Comparison of ENCODE assay signal across 8 mouse cellular contexts in the genomic region with DNA sequence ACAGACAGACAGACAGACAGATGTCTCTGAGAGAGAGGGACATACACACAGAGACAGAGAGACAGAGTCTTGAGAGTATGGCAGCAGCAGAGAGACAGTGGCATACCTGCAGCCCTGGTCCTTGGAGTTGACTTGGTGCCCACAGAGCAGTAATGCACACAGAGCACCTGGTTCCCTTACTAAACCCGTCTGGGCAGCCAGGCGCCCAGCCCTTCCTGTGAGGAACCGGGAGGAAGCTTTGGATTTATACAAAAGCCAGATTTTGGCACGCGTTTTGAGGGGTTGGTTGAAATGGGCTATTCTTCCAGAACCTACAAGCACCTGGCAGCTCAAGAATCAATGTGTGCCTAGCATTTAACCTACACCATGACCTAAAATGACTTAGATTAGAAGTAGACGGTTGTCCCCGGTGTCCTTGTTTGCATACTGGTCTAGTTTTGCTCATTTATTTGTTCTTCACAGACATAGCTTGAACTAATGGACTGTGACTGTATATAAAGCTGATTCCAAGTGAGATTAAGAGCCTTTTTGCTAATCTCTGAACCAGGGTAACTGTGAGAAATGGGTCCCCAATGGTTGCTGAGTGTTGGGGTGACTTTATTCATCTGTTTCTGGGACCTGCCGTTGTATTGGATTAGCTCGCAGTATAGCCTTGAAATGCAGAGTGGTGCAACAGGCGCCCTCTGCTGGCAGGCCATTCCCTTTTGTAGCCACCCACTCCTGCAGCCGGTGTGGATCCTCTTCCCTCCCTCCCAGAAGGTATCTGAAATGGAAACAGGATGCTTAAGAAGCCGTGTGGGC.
DNase-seq lines count a peak whose midpoint lies in the region; ATAC-seq lines count a peak whose summit lies in the region.

No protein-coding gene starts in this region.

- no peaks in the 10 kb centered on the region for H3K9me3 ChIP-seq in midbrain, embryonic 11.5 days (ENCODE audit: control insufficient read depth, low read length)

- 44% methylated on average over 12 of the region's 12 CpGs for WGBS in midbrain, embryonic 11.5 days

- peak; percentile 83 to 95 for DNase-seq in adrenal gland, adult (ENCODE audit: inconsistent age in 2 of 2, low spot score in 1 of 2)
- DNase-seq in gastrocnemius, postnatal 14 days, result peak; percentile 78
- peak; percentile 56 to 95 for DNase-seq in left cerebral cortex, adult 9 months (ENCODE audit: low spot score in 2 of 2)
- peak; percentile 92 for DNase-seq in midbrain, embryonic 11.5 days (ENCODE audit: low spot score, missing footprints)
- peak; percentile 25 for DNase-seq in skeletal muscle tissue, adult 2 months (ENCODE audit: low read depth, low spot score)
- peak; percentile 62 for DNase-seq in yolk sac, embryonic 10.5 days (ENCODE audit: low spot score)

- H3K4me2 ChIP-seq in midbrain, embryonic 11.5 days, result no peak overlapping the region

- no peak overlapping the region for H3K27ac ChIP-seq in midbrain, embryonic 11.5 days (ENCODE audit: low read depth, low read length)

- no peaks in the 10 kb centered on the region for H3K27me3 ChIP-seq in midbrain, embryonic 11.5 days (ENCODE audit: control insufficient read depth, insufficient read depth, low read length)

- no peaks in the 10 kb centered on the region for H3K36me3 ChIP-seq in midbrain, embryonic 11.5 days (ENCODE audit: control insufficient read depth, insufficient read depth, low read length)

- no peak overlapping the region for H3K4me3 ChIP-seq in midbrain, embryonic 11.5 days (ENCODE audit: low read depth, low read length)

- peak; percentile 67 for ATAC-seq in common myeloid progenitor, adult 5-6 weeks (replicated peaks; ENCODE audit: low read depth, poor library complexity, severe bottlenecking)
- ATAC-seq in inflammation-experienced regulatory T-cells, adult 6 months, result peak; percentile 18
- peak; percentile 57; the same call in 1 of the 2 replicates for ATAC-seq in midbrain, embryonic 11.5 days (ENCODE audit: low FRiP score)

- intact Hi-C loops in gastrocnemius, postnatal 14 days (cut with DNase I; ENCODE audit: low total_unique reads), result loop anchor here (2.0 kb wide), 1 partner anchor 214 kb away; no protein-coding TSS in a partner anchor

- H3K9ac ChIP-seq in midbrain, embryonic 11.5 days (ENCODE audit: low read length), result no peak overlapping the region

- peaks cover 15% of the 10 kb centered on the region for H3K4me1 ChIP-seq in midbrain, embryonic 11.5 days (ENCODE audit: control insufficient read depth, insufficient read depth, low read length)

Comparison
In these comparisons a context has a peak if more than half of its experiments do, and no peak if none do; other contexts are left out.
1. DNase-seq: peak in every context shown above with its lines; median percentile 92 in midbrain, embryonic 11.5 days; 89 in adrenal gland, adult; 78 in gastrocnemius, postnatal 14 days; 76 in left cerebral cortex, adult 9 months; 62 in yolk sac, embryonic 10.5 days; 25 in skeletal muscle tissue, adult 2 months.